Mouse (Mus musculus) embryonic facial prominence, embryonic 10.5 days (tissue): ENCODE data around the gene Csf2. TPM values are rescaled to one million over a fixed set of nuclear protein-coding genes. Genes with fewer than 3 reads are reported as not detected.

Experiments used
- DNase-seq: peaks from one replicate; pipeline ENCODE4 v3.0.0-alpha.2; 2017; ENCODE audit warnings: low spot score
- H3K27ac ChIP-seq: fragments of 300-500 bp; sonication (generic); replicated peaks from 2 replicates; pipeline ENCODE4 v1.5.1; 2016; ENCODE audit warnings: mild to moderate bottlenecking
- H3K27me3 ChIP-seq: fragments of 300-500 bp; sonication (generic); replicated peaks from 2 replicates; pipeline ENCODE4 v1.6.1; 2016; ENCODE audit warnings: low read depth, mild to moderate bottlenecking; ENCODE audit not compliant: poor library complexity, severe bottlenecking
- H3K36me3 ChIP-seq: fragments of 300-500 bp; sonication (generic); replicated peaks from 2 replicates; pipeline ENCODE4 v1.6.1; 2016; ENCODE audit warnings: mild to moderate bottlenecking, moderate library complexity
- H3K4me1 ChIP-seq: fragments of 300-500 bp; sonication (generic); 2 replicates; pipeline ENCODE4 v1.6.1; 2016
- H3K4me3 ChIP-seq: fragments of 300-500 bp; sonication (generic); 2 replicates; pipeline ENCODE4 v1.5.1; 2016; ENCODE audit warnings: mild to moderate bottlenecking, moderate library complexity
- H3K9me3 ChIP-seq: fragments of 300-500 bp; sonication (generic); 2 replicates; pipeline ENCODE4 v1.6.1; 2016; ENCODE audit warnings: mild to moderate bottlenecking
- WGBS: fragments of 180-500 bp; shearing (Covaris S2); methylation state at CpG from one replicate; pipeline ENCODE4 v1.1.7; 2016; 5-methylcytosine and 5-hydroxymethylcytosine counted together
- polyA plus RNA-seq: library from polyadenylated mRNA; unstranded; fragments of >200 nt; fragmentation: Nextera tagmentation; extraction: Ambion mirVana; gene quantifications from 2 replicates; pipeline ENCODE4 v1.2.1, GENCODE M21; 2016

Csf2 gene
- polyA plus RNA-seq, 1 experiment from 2014 or later = not detected

GRCm38 (mm10) chr11:54219903-54220740, 29.3 kb downstream of the Csf2 start:
- Histone ChIP-seq H3K27ac (no peak overlapping the region), H3K4me1 (no peaks in the 10 kb centered on the region), H3K36me3 (no peaks in the 10 kb centered on the region), H3K4me3 (no peak overlapping the region), H3K9me3 (no peaks in the 10 kb centered on the region), H3K27me3 (no peaks in the 10 kb centered on the region)
- no peak for DNase-seq
- 79% methylated on average over 6 of the region's 6 CpGs for WGBS

- no peak overlapping the region for H3K27ac ChIP-seq
- no peaks in the 10 kb centered on the region for H3K9me3 ChIP-seq
- DNase-seq = no peak
- no peak overlapping the region for H3K4me3 ChIP-seq
- no peaks in the 10 kb centered on the region for H3K4me1 ChIP-seq
- WGBS = 90% methylated on average over 1 of the region's 1 CpGs
- no peaks in the 10 kb centered on the region for H3K36me3 ChIP-seq
- H3K27me3 ChIP-seq = no peaks in the 10 kb centered on the region
Observed at GRCm38 (mm10) chr11:54219191-54219590, 30.3 kb downstream of the Csf2 start.

- no peak overlapping the region for H3K27ac ChIP-seq
- no peaks in the 10 kb centered on the region for H3K27me3 ChIP-seq
- no peak for DNase-seq
- no peak overlapping the region for H3K4me3 ChIP-seq
- 71% methylated on average over 7 of the region's 7 CpGs for WGBS
- no peaks in the 10 kb centered on the region for H3K36me3 ChIP-seq
- no peaks in the 10 kb centered on the region for H3K9me3 ChIP-seq
- H3K4me1 ChIP-seq = no peaks in the 10 kb centered on the region
Observed at GRCm38 (mm10) chr11:54217384-54217783, 32.1 kb downstream of the Csf2 start.

GRCm38 (mm10) chr11:54216091-54216490, 33.4 kb downstream of the Csf2 start:
- no peaks in the 10 kb centered on the region for H3K27me3 ChIP-seq
- H3K36me3 ChIP-seq = no peaks in the 10 kb centered on the region
- H3K27ac ChIP-seq = no peak overlapping the region
- no peaks in the 10 kb centered on the region for H3K9me3 ChIP-seq
- 83% methylated on average over 6 of the region's 6 CpGs for WGBS
- no peak overlapping the region for H3K4me3 ChIP-seq
- H3K4me1 ChIP-seq = no peaks in the 10 kb centered on the region
- no peak for DNase-seq

- Histone ChIP-seq H3K27me3 (no peaks in the 10 kb centered on the region), H3K36me3 (no peaks in the 10 kb centered on the region), H3K27ac (no peak overlapping the region), H3K4me3 (no peak overlapping the region), H3K9me3 (no peaks in the 10 kb centered on the region), H3K4me1 (no peaks in the 10 kb centered on the region)
- DNase-seq = no peak
- WGBS = 88% methylated on average over 9 of the region's 9 CpGs
Observed at GRCm38 (mm10) chr11:54214499-54215443, 34.7 kb downstream of the Csf2 start.

- WGBS = 83% methylated on average over 5 of the region's 5 CpGs
- Histone ChIP-seq H3K4me1 (no peaks in the 10 kb centered on the region), H3K9me3 (no peaks in the 10 kb centered on the region), H3K27ac (no peak overlapping the region), H3K4me3 (no peak overlapping the region), H3K27me3 (no peaks in the 10 kb centered on the region), H3K36me3 (no peaks in the 10 kb centered on the region)
- DNase-seq = no peak
Observed at GRCm38 (mm10) chr11:54213631-54214030, 35.8 kb downstream of the Csf2 start.

- WGBS = 86% methylated on average over 5 of the region's 5 CpGs
- Histone ChIP-seq H3K4me3 (no peak overlapping the region), H3K9me3 (no peaks in the 10 kb centered on the region), H3K4me1 (no peaks in the 10 kb centered on the region), H3K27me3 (no peaks in the 10 kb centered on the region), H3K27ac (no peak overlapping the region), H3K36me3 (no peaks in the 10 kb centered on the region)
- DNase-seq = no peak
Observed at GRCm38 (mm10) chr11:54206993-54207392, 42.5 kb downstream of the Csf2 start.

GRCm38 (mm10) chr11:54205366-54205765, 44.1 kb downstream of the Csf2 start:
- Histone ChIP-seq H3K36me3 (no peaks in the 10 kb centered on the region), H3K9me3 (no peaks in the 10 kb centered on the region), H3K27ac (no peak overlapping the region), H3K4me1 (no peaks in the 10 kb centered on the region), H3K27me3 (no peaks in the 10 kb centered on the region), H3K4me3 (no peak overlapping the region)
- no peak for DNase-seq
- 82% methylated on average over 6 of the region's 6 CpGs for WGBS

- no peaks in the 10 kb centered on the region for H3K36me3 ChIP-seq
- H3K9me3 ChIP-seq = no peaks in the 10 kb centered on the region
- 84% methylated on average over 2 of the region's 2 CpGs for WGBS
- no peak overlapping the region for H3K4me3 ChIP-seq
- DNase-seq = no peak
- H3K27ac ChIP-seq = no peak overlapping the region
- H3K27me3 ChIP-seq = no peaks in the 10 kb centered on the region
- H3K4me1 ChIP-seq = no peaks in the 10 kb centered on the region
Observed at GRCm38 (mm10) chr11:54204781-54205180, 44.7 kb downstream of the Csf2 start.

- WGBS = 86% methylated on average over 2 of the region's 2 CpGs
- no peak overlapping the region for H3K27ac ChIP-seq
- H3K9me3 ChIP-seq = no peaks in the 10 kb centered on the region
- no peaks in the 10 kb centered on the region for H3K36me3 ChIP-seq
- no peak for DNase-seq
- H3K4me3 ChIP-seq = no peak overlapping the region
- H3K27me3 ChIP-seq = no peaks in the 10 kb centered on the region
- H3K4me1 ChIP-seq = no peaks in the 10 kb centered on the region
Observed at GRCm38 (mm10) chr11:54203162-54203561, 46.3 kb downstream of the Csf2 start.

- H3K27me3 ChIP-seq = no peaks in the 10 kb centered on the region
- H3K36me3 ChIP-seq = no peaks in the 10 kb centered on the region
- H3K4me1 ChIP-seq = no peaks in the 10 kb centered on the region
- H3K27ac ChIP-seq = no peak overlapping the region
- no peaks in the 10 kb centered on the region for H3K9me3 ChIP-seq
- 70% methylated on average over 3 of the region's 3 CpGs for WGBS
- no peak for DNase-seq
- no peak overlapping the region for H3K4me3 ChIP-seq
Observed at GRCm38 (mm10) chr11:54201881-54202685, 47.4 kb downstream of the Csf2 start.

GRCm38 (mm10) chr11:54201287-54201773, 48.1 kb downstream of the Csf2 start:
- no peak for DNase-seq
- H3K27me3 ChIP-seq = no peaks in the 10 kb centered on the region
- WGBS = 85% methylated on average over 5 of the region's 5 CpGs
- H3K36me3 ChIP-seq = no peaks in the 10 kb centered on the region
- no peaks in the 10 kb centered on the region for H3K9me3 ChIP-seq
- no peak overlapping the region for H3K4me3 ChIP-seq
- no peak overlapping the region for H3K27ac ChIP-seq
- no peaks in the 10 kb centered on the region for H3K4me1 ChIP-seq
